Mouse (Mus musculus): ENCODE data around the gene Ipo9.

DNA sequence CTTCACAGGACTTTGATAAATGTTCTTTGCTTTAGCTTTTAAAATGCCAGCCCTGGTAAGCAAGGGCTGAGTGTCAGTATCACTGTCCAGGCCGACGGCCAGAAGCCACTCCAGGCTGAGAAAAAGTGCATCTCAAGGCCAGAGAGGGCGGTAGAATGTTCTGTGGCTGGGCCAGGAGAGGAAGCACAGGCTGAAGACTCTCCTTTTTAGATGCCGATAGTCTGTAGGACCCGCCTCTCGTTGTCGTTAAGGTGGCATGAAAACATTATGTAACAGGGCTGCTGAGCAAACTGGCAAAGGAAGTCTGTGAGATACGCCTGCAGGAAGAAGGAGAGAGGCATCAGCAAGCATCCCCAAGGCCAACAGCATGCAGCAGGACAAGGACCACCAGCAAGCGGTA lies 45.1 kb downstream of the Ipo9 start:
- TF ChIP-seq CTCF (IDR thresholded peaks at IDR 0.05; ENCODE audit: control insufficient read depth, insufficient read depth, insufficient replicate concordance, low read depth, low read length), result no peak
- no peak for TF ChIP-seq POLR2A (IDR thresholded peaks at IDR 0.05; ENCODE audit: control insufficient read depth, low read depth, low read length)
